Mouse (Mus musculus) heart, adult 11 months (tissue): ENCODE data around the gene AI837181.
"Not testable (repeated sequence)": the region's sequence is repeated elsewhere in the genome, so short reads cannot be mapped to it uniquely, and the experiment has no call there.

Experiments
- DNase-seq: peaks from one replicate; pipeline ENCODE4 v3.0.0; 2022

Gene AI837181

GRCm38 (mm10) chr19:5424782-5425741 lies at the start of gene AI837181, which contains the start of gene Drap1:
AI837181 (plus strand) TSS chr19:5425144.
Drap1 (minus strand) TSS chr19:5424979.
- peak; percentile 99 for DNase-seq

- no peak for DNase-seq
Measured at GRCm38 (mm10) chr19:5377446-5377845, 47.5 kb upstream of the AI837181 start.

GRCm38 (mm10) chr19:5383326-5383725 lies 41.6 kb upstream of the AI837181 start:
- DNase-seq: peak; percentile 90

DNA sequence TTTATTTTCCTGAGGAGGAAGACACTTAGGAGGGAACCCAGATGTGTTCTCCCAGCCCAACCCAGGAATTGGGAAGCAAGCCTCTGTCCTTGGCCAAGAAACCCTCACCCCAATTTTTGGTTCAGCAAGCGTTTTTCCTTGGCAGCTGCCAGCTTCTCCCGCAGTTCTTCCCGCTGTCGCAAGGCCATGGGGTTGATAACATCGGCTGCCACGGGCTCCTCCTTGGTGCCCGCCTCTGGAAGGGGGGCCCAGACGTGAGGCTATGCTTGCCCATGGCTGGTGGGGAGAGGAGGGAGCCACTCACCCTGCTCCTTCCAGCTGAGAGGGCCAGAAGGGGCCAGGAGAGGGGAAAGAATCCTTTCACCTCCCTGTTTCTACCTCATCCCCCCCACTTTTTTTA lies 40.2 kb upstream of the AI837181 start:
- DNase-seq: no peak

DNA sequence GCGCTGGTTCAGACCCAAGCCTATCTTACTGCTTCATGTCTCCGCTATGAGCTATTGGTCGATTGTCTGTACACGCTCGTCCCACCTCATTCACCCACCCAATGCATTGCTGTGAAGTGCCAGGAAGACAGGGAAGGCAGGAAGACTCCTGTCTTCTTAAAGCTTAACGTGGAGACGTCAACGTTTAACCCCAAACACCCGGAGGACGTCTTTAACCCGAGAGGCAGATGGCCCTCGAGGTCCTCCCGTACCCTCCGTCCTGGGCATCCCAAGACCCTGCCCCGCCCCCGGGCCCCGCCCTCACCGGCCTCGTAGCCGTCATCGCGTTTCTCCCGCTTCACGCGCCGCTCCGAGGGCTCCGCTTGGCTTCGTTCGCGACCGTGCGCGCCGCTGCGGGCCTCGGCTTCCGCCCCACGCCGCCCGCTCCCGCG lies 36.9 kb upstream of the AI837181 start:
- no peak for DNase-seq

GRCm38 (mm10) chr19:5388588-5389242 lies 36.2 kb upstream of the AI837181 start, which contains the start of gene Sart1:
Sart1 (minus strand) TSS chr19:5388703.
- DNase-seq: peak; percentile 100

DNA sequence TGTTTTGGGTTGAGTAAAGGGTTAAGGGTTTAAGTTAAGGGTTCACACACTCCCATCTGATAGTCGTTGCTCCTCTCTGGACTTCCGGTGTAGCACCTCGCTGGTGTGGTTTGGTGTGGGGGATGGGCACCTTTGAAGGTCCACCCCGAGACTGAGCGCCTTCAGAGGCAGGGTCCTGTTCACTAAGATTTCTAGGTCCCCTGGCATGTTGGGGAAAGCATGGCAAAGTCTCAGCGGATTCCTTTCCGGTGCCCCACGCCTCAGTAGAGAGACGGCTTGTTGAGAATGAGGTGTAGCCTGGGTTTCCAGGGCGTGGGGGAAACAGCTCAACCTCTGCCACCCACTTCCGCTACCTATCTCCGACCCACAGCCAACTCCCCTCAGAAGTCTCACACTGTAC lies 35.3 kb upstream of the AI837181 start:
- DNase-seq: peak; percentile 95

DNA sequence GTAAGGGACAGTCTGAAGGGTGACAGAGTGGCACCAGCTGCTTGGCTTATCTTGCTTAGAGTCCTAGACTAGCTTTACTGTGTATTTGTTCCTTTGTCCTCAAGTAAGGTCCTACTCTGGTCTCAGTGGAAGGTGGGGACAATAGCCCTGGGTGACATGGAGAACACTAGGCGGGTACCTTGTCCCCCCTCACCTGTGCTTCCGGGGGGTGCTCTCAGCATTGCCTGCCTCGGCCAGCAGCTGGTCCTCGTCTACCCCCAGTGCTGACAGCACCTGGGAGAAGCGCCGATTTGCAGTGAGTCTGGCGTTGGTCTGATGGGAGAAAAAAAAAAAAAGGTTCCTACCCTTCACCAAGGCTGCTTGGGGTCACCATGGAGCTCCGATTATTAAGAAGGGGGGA lies 34.5 kb upstream of the AI837181 start:
- no peak for DNase-seq

DNA sequence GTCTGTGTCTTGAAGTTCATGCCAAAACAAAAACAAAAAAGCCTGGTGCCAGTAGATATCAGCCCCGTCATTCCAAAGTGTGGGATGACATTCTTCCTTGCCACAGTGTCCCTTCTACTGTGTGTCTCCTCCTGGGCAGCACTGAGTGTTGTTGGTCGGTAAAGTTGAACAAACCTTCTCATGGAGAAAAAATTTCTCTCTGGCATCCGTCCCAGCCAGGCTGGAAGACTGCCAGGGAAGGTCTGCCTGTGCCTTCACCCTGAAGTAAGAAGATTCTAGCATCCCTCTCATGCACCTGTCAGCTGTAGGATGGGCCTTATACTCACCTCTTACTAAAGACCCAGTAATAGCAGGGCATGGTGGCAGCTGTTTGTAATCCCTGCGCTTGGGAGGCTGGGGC lies 32.1 kb upstream of the AI837181 start:
- no peak for DNase-seq

DNA sequence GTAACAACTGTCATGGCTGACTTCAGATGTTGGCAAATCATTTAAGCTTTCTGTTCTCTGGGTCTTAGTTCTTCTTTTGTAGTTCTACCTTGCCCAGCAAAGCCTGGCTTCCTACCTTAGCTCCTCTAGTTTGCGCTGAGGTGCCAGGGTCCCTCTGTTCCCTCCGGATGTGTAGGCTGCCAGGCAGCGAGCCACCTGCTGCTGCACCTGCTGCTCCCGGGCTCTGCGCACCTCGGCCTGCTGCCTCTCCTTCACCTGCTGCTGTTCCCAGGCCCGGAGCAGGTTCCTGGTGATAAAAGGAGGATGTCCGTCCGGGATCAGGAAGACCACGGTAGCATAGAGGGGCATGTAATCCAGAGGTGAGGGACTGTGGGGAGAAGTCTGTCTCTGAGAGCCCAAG lies 30.8 kb upstream of the AI837181 start:
- DNase-seq: no peak

- no peak for DNase-seq
Measured at GRCm38 (mm10) chr19:5395371-5395770, 29.6 kb upstream of the AI837181 start.

- DNase-seq: not testable (repeated sequence)
Measured at GRCm38 (mm10) chr19:5401073-5401472, 23.9 kb upstream of the AI837181 start.

GRCm38 (mm10) chr19:5402293-5402692 lies 22.7 kb upstream of the AI837181 start, which contains the start of gene Tsga10ip:
Tsga10ip (minus strand) TSS chr19:5402526.
- DNase-seq: no peak

DNA sequence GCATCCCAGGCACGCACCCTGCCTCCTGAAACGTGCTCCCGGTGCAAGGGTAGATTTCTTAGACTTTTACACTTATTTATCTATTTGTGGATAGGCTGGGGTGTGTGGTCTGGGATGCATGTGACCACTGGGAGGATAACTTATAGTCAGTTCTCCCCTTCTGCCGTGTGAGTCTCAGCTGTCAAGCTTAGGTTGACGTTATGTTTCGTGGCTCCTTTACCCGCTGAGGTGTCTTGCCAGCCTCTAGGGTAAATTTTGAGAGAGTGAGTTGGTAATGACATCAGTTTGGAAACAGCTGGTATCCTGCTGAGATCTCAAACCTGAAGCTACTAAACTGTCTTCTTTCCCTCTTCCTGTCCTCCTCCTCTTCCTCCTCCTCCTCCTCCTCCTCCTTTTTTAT lies 19.0 kb upstream of the AI837181 start:
- DNase-seq: no peak

DNA sequence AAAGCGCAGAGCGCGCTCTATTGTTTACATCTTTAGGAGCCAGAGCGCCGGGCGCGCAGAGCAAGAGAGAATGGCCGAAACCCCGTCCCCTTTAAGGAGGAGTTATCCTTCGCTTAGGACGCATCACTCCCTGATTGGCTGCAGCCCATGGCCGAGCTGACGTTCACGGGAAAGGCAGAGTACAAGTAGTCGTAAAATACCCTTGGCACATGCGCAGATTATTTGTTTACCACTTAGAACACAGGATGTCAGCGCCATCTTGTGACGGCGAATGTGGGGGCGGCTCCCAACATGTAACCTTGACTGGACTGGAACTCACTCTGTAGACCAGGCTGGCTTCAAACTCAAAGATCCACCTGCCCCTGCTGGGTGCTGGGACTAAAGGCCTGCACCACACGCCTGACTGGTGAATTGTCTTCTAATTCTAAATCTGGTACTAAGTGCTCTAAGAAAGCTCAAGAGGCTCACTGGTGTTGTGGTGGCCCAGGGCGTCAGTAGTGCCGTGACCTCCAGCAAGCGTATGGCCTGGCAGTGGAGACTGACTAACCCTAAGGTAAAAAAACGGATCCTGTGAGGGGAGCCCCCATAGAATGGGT lies 18.3 kb upstream of the AI837181 start:
- peak; percentile 98 for DNase-seq

- DNase-seq: peak; percentile 96
Measured at GRCm38 (mm10) chr19:5407133-5407532, 17.8 kb upstream of the AI837181 start.

GRCm38 (mm10) chr19:5408057-5409001 lies 16.6 kb upstream of the AI837181 start:
- peak; percentile 97 for DNase-seq

DNA sequence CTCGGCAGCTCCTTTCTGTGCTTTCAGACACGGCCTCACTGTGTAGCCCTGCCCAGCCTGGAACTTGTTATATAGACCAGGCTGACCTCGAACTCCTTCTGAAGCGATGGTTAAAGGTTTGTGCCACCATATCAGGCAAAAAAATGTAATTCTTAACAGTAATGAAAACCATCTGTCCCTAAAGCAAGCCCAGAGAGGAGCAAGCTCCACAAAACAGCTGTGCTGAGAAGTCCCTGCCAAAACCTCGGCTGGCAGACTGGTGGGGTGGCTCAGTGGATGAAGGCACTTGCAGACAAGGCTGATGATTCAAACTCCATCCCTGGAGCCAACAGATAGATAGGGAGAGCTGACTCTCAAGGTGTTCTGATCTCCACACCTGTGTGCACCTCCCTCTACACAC lies 15.9 kb upstream of the AI837181 start:
- DNase-seq: peak; percentile 97

GRCm38 (mm10) chr19:5410641-5411040 lies 14.3 kb upstream of the AI837181 start:
- DNase-seq: no peak

DNA sequence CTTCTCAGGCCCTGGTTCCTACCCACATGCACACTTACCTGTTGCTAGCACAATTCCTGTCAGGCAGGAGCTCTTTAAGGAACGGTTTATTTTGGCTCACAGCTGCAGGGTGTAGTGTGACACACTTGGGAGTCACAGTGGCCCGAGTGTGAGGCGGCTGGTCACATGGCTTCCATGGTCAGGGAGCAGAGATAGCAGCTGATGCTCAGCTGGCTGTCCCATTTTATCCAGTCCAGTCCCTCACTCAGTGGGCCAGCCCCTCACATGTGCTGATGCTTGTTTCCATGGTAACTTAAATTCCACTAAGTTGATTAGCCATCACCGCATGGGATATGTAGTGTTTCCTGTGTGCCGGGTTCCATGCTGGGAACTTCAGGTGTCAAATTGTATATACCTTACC lies 13.0 kb upstream of the AI837181 start:
- peak; percentile 98 for DNase-seq

DNA sequence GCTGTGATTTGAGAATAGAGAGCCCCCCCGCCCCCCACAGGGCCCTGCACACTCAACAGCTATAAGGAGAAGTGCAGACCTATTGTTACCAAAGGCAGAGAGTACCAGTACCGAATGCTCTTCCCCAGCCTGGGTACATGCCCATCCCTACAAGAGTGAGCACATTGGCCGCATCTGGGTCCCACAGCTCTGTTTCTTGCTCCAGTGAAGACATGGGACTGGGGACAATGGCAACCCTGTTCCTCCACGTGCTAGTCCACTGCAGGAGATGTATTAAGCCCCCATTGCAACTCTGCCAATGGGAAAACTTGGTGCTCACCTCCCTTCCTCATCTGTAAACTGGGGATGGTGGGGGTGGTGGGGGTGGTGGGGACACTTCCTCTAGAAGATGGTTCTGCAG lies 11.1 kb upstream of the AI837181 start:
- DNase-seq: peak; percentile 93

DNA sequence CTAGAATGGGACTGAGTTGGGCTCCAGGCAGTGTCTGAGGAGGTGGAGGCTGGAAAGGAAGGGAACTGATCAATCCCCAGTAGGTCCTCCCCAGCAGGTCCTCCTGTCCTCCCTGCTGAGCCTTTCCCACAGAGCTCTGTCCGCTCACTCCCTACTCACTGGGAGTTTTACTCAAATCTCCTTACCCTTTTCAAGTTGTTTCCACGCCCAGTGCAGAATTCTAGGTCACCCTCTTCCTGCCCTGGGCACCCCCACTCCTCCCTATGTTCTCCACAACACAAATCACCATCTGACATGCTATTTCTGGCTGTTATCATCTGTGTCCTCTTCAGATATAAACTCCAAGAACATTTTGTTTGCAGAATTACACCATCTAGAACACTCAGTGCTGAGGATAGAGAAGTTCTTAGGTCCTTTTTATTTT lies 10.4 kb upstream of the AI837181 start:
- peak; percentile 99 for DNase-seq
